Mouse (Mus musculus): ENCODE results near the gene Samd9l. TPM values are rescaled to one million over a fixed set of nuclear protein-coding genes. Genes with fewer than 3 reads are reported as not detected.
A peak's percentile ranks its signal among the peaks of the same experiment; 100 is the strongest.
"Not testable (repeated sequence)": the region's sequence is repeated elsewhere in the genome, so short reads cannot be mapped to it uniquely, and the experiment has no call there.

The Samd9l gene
- polyA plus RNA-seq, 1 experiment from 2014 or later: 0.71 TPM

GRCm38 (mm10) chr6:3345924-3346597, 53.3 kb downstream of the Samd9l start:
- not testable (repeated sequence) for H3K36me3 ChIP-seq (ENCODE audit: control insufficient read depth, insufficient read depth, low read length); H3K9me3 ChIP-seq (ENCODE audit: control insufficient read depth, low read length); H3K4me1 ChIP-seq (ENCODE audit: control insufficient read depth, insufficient read depth, low read length); H3K4me2 ChIP-seq (ENCODE audit: low read depth, low read length); ATAC-seq (ENCODE audit: low read depth); H3K9ac ChIP-seq (replicated peaks; ENCODE audit: low read depth, low read length); H3K27me3 ChIP-seq (ENCODE audit: control insufficient read depth, insufficient read depth, low read length); H3K27ac ChIP-seq (ENCODE audit: low read depth, low read length); H3K4me3 ChIP-seq (ENCODE audit: low read depth, low read length)
- WGBS: 23% methylated on average over 1 of the region's 1 CpGs

- H3K4me3 ChIP-seq (ENCODE audit: low read depth, low read length); H3K36me3 ChIP-seq (ENCODE audit: control insufficient read depth, insufficient read depth, low read length); H3K9ac ChIP-seq (replicated peaks; ENCODE audit: low read depth, low read length); H3K27ac ChIP-seq (ENCODE audit: low read depth, low read length); H3K27me3 ChIP-seq (ENCODE audit: control insufficient read depth, insufficient read depth, low read length); H3K9me3 ChIP-seq (ENCODE audit: control insufficient read depth, low read length); H3K4me1 ChIP-seq (ENCODE audit: control insufficient read depth, insufficient read depth, low read length); ATAC-seq (ENCODE audit: low read depth); H3K4me2 ChIP-seq (ENCODE audit: low read depth, low read length): not testable (repeated sequence)
- WGBS: 100% methylated on average over 2 of the region's 4 CpGs
Measured at GRCm38 (mm10) chr6:3345043-3345639, 54.2 kb downstream of the Samd9l start.

- H3K9me3 ChIP-seq (ENCODE audit: control insufficient read depth, low read length); H3K4me3 ChIP-seq (ENCODE audit: low read depth, low read length); H3K4me1 ChIP-seq (ENCODE audit: control insufficient read depth, insufficient read depth, low read length); H3K9ac ChIP-seq (replicated peaks; ENCODE audit: low read depth, low read length); H3K4me2 ChIP-seq (ENCODE audit: low read depth, low read length); ATAC-seq (ENCODE audit: low read depth); H3K27ac ChIP-seq (ENCODE audit: low read depth, low read length); H3K36me3 ChIP-seq (ENCODE audit: control insufficient read depth, insufficient read depth, low read length); H3K27me3 ChIP-seq (ENCODE audit: control insufficient read depth, insufficient read depth, low read length): not testable (repeated sequence)
- 61% methylated on average over 1 of the region's 1 CpGs for WGBS
Measured at GRCm38 (mm10) chr6:3343603-3344247, 55.6 kb downstream of the Samd9l start.

- 52% methylated on average over 5 of the region's 5 CpGs for WGBS
- no peak overlapping the region for H3K9ac ChIP-seq (replicated peaks; ENCODE audit: low read depth, low read length)
Measured at GRCm38 (mm10) chr6:3341479-3341878, 57.9 kb downstream of the Samd9l start.

DNA sequence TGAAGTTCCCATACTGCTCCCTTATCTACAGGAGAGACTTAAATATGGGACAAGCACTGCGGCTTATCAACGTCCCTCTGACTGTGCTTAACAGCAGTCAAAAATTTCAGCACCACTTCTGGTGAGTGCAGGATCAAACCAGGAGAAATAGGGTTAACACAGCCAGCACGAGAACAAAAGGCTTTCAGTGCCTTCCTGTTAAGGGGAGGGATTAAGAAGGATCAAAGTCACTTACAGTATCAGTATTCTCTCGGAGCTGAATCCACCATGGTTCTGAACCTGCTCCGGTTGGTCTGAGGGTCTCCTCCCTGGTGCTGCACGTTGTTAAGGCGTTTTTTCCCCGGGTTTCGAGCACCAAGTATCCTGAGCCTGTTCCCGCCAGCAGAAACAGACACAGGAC, 58.4 kb downstream of the Samd9l start:
- not testable (repeated sequence) for H3K4me3 ChIP-seq (ENCODE audit: low read depth, low read length); H3K9me3 ChIP-seq (ENCODE audit: control insufficient read depth, low read length); H3K9ac ChIP-seq (replicated peaks; ENCODE audit: low read depth, low read length); H3K4me1 ChIP-seq (ENCODE audit: control insufficient read depth, insufficient read depth, low read length); H3K27me3 ChIP-seq (ENCODE audit: control insufficient read depth, insufficient read depth, low read length); H3K36me3 ChIP-seq (ENCODE audit: control insufficient read depth, insufficient read depth, low read length); H3K27ac ChIP-seq (ENCODE audit: low read depth, low read length)
- H3K4me2 ChIP-seq (ENCODE audit: low read depth, low read length): peak overlapping the region; percentile 28; the same call in 1 of the 2 replicates
- peak; percentile 66; the same call in 1 of the 2 replicates for ATAC-seq (ENCODE audit: low read depth)
- 31% methylated on average over 10 of the region's 10 CpGs for WGBS

More at GRCm38 (mm10) chr6:3341479-3341878, 57.9 kb downstream of the Samd9l start:
- Histone ChIP-seq H3K27me3 (ENCODE audit: control insufficient read depth, insufficient read depth, low read length) (no peaks in the 10 kb centered on the region), H3K4me1 (ENCODE audit: control insufficient read depth, insufficient read depth, low read length) (no peaks in the 10 kb centered on the region), H3K36me3 (ENCODE audit: control insufficient read depth, insufficient read depth, low read length) (no peaks in the 10 kb centered on the region), H3K9me3 (ENCODE audit: control insufficient read depth, low read length) (no peaks in the 10 kb centered on the region), H3K27ac (ENCODE audit: low read depth, low read length) (no peak overlapping the region), H3K4me2 (ENCODE audit: low read depth, low read length) (no peak overlapping the region), H3K4me3 (ENCODE audit: low read depth, low read length) (no peak overlapping the region)
- ATAC-seq (ENCODE audit: low read depth): no peak

- not testable (repeated sequence) for H3K9ac ChIP-seq (replicated peaks; ENCODE audit: low read depth, low read length); H3K36me3 ChIP-seq (ENCODE audit: control insufficient read depth, insufficient read depth, low read length); H3K27me3 ChIP-seq (ENCODE audit: control insufficient read depth, insufficient read depth, low read length); H3K4me3 ChIP-seq (ENCODE audit: low read depth, low read length); H3K9me3 ChIP-seq (ENCODE audit: control insufficient read depth, low read length); H3K27ac ChIP-seq (ENCODE audit: low read depth, low read length); H3K4me2 ChIP-seq (ENCODE audit: low read depth, low read length); H3K4me1 ChIP-seq (ENCODE audit: control insufficient read depth, insufficient read depth, low read length); ATAC-seq (ENCODE audit: low read depth)
- WGBS: 60% methylated on average over 6 of the region's 6 CpGs
Measured at GRCm38 (mm10) chr6:3339131-3339530, 60.2 kb downstream of the Samd9l start.

Other genes with a start within 250 kb of the Samd9l start
- gene Hepacam2, start 98.7 kb upstream of the Samd9l start, polyA plus RNA-seq (2014; fragmentation: Nextera tagmentation; extraction: Ambion mirVana): 1.2 and 1.4 TPM in 2 replicates
- gene Vps50, start 98.8 kb upstream of the Samd9l start, polyA plus RNA-seq (2014; fragmentation: Nextera tagmentation; extraction: Ambion mirVana): 56.6 and 58.9 TPM in 2 replicates